Mouse (Mus musculus) bone marrow, adult 2 months (tissue): ENCODE data around the gene Hoxa4.

Experiments used
- CTCF ChIP-seq: fragments of 200-500 bp; IDR thresholded peaks from 2 replicates; pipeline ENCODE4 v1.5.1; 2011; ENCODE audit warnings: low read length, control low read depth; ENCODE audit not compliant: control insufficient read depth, insufficient read depth
- POLR2A ChIP-seq: fragments of 200-500 bp; IDR thresholded peaks from 2 replicates; pipeline ENCODE4 v1.6.1; 2011; ENCODE audit warnings: low read depth, mild to moderate bottlenecking, control low read depth, low read length, borderline replicate concordance; ENCODE audit not compliant: control insufficient read depth

- no peak for TF ChIP-seq CTCF
- no peak for TF ChIP-seq POLR2A
Measured at GRCm38 (mm10) chr6:52215771-52216535, 24.4 kb upstream of the Hoxa4 start.
